Comparison of ENCODE assay signal across 18 mouse cellular contexts in genomic region chr2:149950641-149951040, GRCm38 (mm10).
"Had no signal": no experiment of that assay in that cellular context is flagged by ENCODE, and none has a peak within 500 bp of the region (broad histone marks: within the 10 kb centered on the region; RNA-seq: fewer than 3 reads in every experiment).

No protein-coding gene starts in this region.

- H3K9me3 ChIP-seq: midbrain, embryonic 10.5 days; midbrain, embryonic 12.5 days; neural tube, embryonic 13.5 days; neural tube, embryonic 15.5 days had no signal

- H3K27me3 ChIP-seq: midbrain, embryonic 12.5 days; neural tube, embryonic 13.5 days; neural tube, embryonic 15.5 days had no signal

- H3K36me3 ChIP-seq: midbrain, embryonic 10.5 days; midbrain, embryonic 12.5 days; neural tube, embryonic 13.5 days; neural tube, embryonic 15.5 days had no signal

- DNase-seq: lung, adult 18-20 months; lung, embryonic 14.5 days; lung, postnatal 10 days; lung, postnatal 4 days; midbrain, embryonic 14.5 days; retina, postnatal 1 day; right cerebral cortex, adult 18-20 months; right cerebral cortex, postnatal 25 days; right cerebral cortex, postnatal 4 days; spleen, adult 18-20 months; thymus, adult 2 months; thymus, postnatal 25 days; thymus, postnatal 4 days had no signal

- H3K4me1 ChIP-seq: midbrain, embryonic 10.5 days; midbrain, embryonic 12.5 days; neural tube, embryonic 13.5 days; neural tube, embryonic 15.5 days had no signal

- H3K27ac ChIP-seq: midbrain, embryonic 10.5 days; midbrain, embryonic 12.5 days; neural tube, embryonic 13.5 days; neural tube, embryonic 15.5 days had no signal

- H3K4me3 ChIP-seq: midbrain, embryonic 10.5 days; midbrain, embryonic 12.5 days; myocyte; neural tube, embryonic 13.5 days; neural tube, embryonic 15.5 days had no signal
